Mouse (Mus musculus): ENCODE data around the gene Clta. TPM values are rescaled to one million over a fixed set of nuclear protein-coding genes. Genes with fewer than 3 reads are reported as not detected.
"Not testable (repeated sequence)": the region's sequence is repeated elsewhere in the genome, so short reads cannot be mapped to it uniquely, and the experiment has no call there.

Gene Clta
- total RNA-seq, 2 experiments from 2014 or later, result 280 to 281 TPM

DNA sequence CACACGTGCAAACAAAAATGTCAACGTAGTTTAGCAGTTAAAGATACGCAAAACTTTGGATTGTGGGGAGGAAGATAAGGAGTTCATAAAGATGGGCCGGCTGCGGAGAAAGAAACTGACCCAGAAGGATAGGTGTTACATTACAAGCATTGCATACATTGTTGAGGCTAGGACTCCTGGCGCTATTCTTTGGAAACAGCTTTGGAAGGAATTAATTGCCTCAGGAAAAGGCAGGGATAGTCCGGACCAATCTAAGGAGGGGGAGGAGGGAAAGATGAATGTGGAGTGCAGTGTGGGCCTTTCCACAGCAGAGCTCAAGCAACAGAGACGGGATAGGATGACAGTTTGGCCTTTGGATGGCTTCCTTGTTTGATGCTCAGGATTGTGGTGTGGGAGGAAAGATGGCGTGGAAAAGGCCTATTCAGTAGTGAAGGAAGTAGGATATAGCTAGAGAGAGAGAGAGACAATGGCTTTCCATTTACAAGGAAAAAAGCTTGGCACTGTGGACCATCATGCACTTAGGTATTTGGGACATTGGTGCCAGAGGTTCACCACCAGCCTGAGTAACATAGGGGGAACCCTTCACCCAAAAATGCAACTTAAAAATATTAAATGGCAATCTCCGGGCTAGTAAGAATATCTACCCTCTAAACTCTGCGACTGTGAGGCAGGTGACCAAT lies 9.3 kb downstream of the Clta start:
- intact Hi-C loops (cut with DNase I), result no loop called here
- DNase-seq (ENCODE audit: low spot score in 2 of 2), result no peak

DNA sequence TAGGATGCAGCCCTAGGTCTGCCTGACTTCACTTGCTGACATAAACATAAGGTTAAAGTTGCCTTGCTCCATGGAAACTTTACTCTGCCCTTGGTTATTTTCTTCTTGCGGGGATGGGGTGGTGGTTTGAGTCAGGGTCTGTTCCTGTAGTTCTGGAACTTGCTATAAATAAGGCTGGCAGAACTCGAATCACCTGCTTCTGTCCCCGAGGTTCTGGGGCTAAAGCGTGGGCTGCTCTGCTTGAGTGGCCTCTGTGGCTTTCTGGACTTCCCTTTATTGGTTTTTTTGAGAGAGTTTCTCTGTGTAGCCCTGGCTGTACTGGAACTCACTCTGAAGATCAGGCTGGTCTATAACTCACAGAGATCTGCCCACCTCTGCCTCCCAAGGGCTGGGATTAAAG lies 11.8 kb downstream of the Clta start:
- no peak for DNase-seq (ENCODE audit: low spot score in 2 of 2)

DNA sequence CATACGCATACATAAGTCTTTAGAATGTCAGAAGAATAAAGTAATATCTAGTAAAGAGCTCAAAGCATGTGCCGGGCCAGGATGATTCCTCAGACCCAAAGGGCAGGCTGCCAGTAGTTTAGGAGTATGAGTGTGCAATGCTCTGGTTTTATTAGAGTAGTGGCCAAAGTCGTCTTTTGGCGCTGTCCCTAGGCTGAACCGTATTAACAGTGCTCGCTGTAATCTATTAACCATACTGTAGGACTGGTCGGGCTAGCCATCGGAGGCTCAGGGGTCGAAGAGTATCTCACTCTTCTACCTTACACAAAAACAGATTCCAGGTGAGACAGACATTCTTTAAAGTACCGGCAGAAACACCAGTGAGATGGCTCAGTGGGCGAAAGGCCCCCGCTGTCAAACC lies 12.5 kb downstream of the Clta start:
- intact Hi-C loops (cut with DNase I), result no loop called here
- DNase-seq (ENCODE audit: low spot score in 2 of 2), result no peak

More for the DNA sequence above, 11.8 kb downstream of the Clta start:
- intact Hi-C loops (cut with DNase I), result no loop called here

DNA sequence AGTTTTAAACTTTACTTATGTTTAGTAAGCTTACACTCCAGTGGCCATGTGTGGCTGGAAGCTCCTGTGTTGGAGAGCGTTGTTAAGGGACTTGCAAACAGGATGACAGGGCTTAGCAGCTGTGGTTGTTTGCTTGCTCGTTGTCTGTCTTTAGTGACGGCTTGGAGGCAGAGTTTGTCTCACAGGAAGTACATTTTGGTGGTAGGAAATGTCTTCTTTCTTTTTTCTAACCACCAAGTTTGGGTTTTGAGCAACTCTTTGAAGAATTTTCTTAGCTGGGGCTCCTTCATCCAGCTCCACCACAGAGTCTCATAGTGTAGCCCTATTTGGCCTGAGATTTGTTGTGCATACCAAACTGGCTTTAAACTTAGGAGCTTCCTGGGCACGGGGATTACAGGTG lies 18.1 kb downstream of the Clta start:
- no peak for DNase-seq (ENCODE audit: low spot score in 2 of 2)
- intact Hi-C loops (cut with DNase I), result no loop called here

DNA sequence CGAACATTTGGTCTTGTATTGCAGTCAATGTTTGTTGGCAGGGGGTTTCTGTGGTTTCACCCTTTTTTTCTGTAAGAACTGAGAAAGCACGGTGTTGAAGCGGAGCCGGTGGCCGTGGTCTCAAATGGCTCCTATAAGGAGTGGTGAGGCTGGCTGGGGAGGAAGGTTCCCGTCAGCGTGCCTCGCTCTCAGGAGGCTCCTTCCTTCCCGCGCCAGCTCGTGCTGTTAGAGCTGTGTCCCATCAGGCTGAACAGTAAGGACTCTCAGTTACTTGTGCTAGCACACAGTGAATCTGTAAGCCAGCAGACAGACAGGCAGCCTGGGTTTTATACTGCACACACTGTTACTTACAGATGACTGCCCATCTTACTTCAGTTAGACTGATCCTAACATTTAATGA lies 18.5 kb downstream of the Clta start:
- no peak for DNase-seq (ENCODE audit: low spot score in 2 of 2)
- intact Hi-C loops (cut with DNase I), result no loop called here

DNA sequence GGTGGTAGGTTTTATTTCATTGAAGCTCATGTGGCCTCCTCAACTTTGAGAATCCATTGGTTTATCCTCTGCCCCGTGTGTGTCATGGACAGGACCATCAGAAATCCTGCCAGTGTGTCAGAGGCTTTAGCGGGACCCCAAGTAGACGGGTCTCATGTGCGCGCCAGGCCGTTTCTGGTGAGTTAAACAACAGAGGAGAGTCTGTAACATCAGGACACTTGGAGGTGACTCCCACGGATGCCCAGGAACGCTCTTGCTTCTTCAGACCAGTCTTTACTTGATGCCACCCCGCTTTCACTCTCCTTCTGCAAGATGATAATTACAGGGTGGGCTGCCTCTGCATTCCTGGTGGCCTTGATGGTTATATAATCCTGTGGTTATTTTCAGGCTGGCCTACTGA lies 19.4 kb downstream of the Clta start:
- no peak for DNase-seq (ENCODE audit: low spot score in 2 of 2)

DNA sequence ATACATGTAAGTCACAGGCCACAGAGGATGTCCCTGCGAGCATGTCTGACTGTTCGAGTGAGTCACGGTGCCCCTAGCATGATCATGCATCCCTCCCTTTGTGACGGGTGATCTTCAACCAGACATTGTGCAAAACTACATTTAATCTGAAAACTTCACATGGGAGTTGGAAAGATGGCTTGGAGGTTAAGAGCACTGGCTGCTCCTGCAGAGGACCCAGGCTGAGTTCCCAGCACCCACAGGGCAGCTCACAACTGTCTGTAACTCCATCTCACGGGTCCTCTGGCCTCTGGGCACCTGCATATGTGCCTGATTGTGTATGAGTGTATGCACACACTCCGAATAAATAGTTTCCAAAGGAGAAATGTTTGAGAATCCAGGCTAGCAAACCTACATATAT lies 20.0 kb downstream of the Clta start:
- intact Hi-C loops (cut with DNase I), result no loop called here
- DNase-seq (ENCODE audit: low spot score in 2 of 2), result no peak

More for the DNA sequence above, 19.4 kb downstream of the Clta start:
- intact Hi-C loops (cut with DNase I), result no loop called here

DNA sequence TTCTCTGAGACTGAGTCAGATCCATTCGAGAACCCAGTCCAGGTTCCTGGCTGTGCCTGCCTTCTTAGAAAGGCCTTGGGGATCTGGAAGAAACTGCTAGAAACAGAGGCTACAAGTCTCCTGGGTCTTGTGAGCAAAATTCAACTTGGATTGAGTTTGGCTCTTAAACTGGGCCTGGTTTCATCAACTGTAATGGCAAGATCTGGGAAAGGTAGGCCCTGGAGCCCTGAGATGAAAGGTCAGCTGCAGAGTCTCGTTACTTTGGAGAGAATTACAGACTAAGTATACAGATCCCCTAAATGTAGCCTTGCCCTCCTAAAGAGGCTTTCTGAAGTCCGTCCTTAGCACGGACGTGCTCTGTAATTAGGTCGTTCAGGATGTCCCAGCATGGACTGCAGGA lies 21.3 kb downstream of the Clta start:
- DNase-seq (ENCODE audit: low spot score in 2 of 2), result no peak
- intact Hi-C loops (cut with DNase I), result no loop called here

DNA sequence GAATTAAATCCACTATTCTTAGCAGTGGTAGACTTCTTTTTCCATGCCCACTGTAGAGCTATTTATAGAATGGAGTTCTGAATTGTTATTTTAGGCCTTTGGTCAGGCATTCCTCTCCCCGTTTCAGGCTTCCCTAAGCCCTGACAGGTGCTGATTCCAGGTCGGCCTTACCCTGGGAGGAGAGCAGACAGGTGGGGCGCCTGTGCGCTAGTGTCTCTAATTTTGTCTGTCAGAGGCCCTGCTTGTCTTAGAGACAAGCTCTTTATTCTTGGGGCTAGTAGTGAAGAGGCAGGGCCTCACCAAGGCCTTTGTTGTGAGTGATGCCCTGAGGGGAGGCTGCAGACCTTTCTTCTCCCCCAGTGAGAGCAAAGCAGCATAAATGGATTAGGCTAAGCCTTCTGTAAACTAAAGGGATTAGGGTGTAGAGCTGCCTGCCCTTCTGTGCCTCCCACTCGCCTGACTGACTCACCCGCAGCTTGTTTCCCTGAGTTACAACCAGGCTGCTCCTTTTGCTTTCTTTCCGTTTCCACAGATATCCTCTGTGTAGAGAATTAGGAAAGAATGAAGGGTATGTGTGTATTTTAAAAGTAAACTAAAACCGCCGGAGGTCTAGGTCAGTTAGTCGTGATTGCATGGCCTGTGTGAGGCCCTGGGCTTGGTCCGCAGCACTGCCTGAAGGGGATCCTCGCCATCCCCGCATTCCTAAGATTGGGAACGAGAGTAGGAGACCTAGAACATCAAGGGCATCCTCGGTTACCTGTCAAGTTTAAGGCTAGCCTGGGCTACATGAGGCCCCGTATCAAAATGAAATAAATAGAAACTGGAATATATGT lies 24.3 kb downstream of the Clta start:
- intact Hi-C loops (cut with DNase I), result no loop called here
- peak; percentile 46 to 79 for DNase-seq (ENCODE audit: low spot score in 2 of 2)

DNA sequence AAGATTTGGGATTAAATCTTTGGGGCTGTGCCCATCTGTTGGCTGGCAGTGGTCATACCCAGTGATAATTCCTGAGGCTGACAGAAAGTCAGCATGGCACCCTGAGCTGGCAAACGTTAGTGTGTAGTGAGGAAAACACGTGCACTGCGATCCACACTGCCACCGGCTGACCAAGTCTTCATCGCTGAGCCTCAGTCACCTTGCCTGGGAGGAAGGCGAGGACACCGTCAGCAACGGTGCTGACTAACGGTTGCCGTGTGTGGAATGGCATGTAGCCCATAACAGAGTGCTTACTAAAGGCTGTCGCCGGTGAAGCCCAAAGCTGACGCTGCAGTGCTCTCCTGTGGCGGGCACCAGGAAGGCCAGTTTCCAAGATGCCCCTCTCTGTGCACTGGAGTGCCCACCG lies 25.4 kb downstream of the Clta start:
- intact Hi-C loops (cut with DNase I), result no loop called here
- peak in 1 of 2 experiments; percentile 44 for DNase-seq (ENCODE audit: low spot score in 2 of 2)

DNA sequence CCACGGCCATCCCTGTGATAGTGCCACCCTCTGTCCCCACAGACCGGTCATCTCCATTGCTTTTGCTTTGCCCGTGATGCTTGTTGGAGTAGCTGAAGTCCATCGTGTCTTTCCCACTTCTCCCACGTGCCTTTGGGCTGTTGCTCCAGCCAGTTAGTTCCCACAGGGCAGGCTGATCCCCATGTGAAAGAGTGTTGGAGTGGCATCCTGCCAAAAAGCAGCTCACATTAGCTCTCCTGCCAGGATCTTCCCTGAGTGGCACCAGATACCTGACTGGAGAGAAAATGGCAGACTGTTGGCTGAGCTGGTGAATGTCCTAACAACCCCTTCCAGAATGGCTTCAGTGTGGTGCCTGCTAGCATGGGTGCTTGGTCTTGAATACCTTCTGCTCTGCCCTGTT lies 27.3 kb downstream of the Clta start:
- intact Hi-C loops (cut with DNase I), result no loop called here
- peak in 1 of 2 experiments; percentile 31 for DNase-seq (ENCODE audit: low spot score in 2 of 2)

DNA sequence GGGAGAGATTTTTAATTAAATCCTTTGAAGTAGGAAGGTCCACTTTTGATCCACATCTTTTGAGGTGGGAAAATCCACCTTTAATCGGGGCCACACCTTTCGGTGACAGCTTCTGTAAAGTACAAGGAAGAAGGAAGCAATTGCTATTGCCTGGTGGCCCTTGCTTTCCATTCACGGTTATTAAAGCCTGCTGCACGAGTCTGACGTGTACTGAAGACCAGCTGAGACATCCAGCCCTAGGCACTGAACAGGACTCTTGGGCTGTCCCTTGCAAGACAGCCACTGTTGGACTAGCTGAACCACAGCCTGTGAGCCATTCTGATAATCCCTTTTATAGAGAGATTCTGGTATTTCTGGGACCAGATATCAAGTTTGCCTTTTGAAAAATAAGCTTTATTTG lies 32.2 kb downstream of the Clta start:
- intact Hi-C loops (cut with DNase I), result no loop called here

DNA sequence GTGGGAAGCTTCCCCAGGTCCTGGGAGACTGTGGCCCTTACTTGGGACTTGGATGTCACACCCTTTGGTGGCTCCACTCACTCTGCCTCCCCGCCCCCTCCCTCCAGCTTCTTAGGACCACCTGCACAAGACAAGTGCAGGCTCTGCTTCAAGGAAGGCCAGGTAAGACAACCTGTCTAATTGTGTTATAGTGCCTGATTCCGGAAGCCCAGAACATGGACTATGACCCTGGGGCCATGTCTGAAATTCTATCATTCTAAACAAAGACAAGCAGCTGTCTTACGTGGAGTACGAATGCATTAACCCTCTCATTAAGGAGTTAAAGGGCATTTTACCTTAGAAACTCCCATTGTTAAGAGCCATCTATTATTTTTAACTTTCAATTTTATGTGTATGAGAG lies 36.5 kb downstream of the Clta start:
- intact Hi-C loops (cut with DNase I), result no loop called here

More for the DNA sequence above, 32.2 kb downstream of the Clta start:
- no peak for DNase-seq (ENCODE audit: low spot score in 2 of 2)

DNA sequence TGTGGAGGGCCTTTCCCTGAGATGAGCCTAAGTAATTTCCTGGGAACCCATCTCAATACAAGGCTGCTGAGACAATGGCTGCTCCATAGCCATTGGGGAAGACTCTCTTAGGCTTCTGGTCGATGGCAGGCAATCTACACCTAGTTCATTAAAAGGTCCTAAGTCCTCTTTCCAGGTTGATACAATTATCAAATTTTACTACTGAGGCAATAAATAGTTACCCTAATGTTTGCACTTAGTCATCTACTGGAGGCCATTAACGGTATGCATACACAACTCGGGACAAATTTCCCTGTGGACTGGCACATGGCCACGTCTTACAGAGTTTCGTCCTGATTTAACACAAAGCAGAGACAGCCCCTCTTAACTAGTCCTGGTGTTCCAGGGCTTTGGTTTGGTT lies 38.2 kb downstream of the Clta start:
- intact Hi-C loops (cut with DNase I), result no loop called here
- DNase-seq (ENCODE audit: low spot score in 2 of 2), result no peak

More for the DNA sequence above, 36.5 kb downstream of the Clta start:
- no peak for DNase-seq (ENCODE audit: low spot score in 2 of 2)

DNA sequence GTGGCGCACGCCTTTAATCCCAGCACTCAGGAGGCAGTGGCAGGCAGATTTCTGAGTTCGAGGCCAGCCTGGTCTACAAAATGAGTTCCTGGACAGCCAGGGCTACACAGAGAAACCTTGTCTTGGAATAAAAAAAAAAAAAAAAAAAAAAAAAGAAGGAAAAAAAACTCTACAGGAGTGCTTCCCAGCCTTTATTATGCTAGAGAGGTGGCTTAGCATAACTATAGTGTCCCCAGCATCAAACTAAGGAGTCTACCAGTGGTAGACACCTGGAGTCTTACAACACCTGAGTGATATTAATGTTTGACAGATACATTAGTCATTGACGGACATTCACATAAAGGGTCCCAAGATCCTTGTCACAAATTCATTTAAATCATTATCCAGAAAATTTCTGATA lies 38.9 kb downstream of the Clta start:
- DNase-seq (ENCODE audit: low spot score in 2 of 2); intact Hi-C loops (cut with DNase I): not testable (repeated sequence)

DNA sequence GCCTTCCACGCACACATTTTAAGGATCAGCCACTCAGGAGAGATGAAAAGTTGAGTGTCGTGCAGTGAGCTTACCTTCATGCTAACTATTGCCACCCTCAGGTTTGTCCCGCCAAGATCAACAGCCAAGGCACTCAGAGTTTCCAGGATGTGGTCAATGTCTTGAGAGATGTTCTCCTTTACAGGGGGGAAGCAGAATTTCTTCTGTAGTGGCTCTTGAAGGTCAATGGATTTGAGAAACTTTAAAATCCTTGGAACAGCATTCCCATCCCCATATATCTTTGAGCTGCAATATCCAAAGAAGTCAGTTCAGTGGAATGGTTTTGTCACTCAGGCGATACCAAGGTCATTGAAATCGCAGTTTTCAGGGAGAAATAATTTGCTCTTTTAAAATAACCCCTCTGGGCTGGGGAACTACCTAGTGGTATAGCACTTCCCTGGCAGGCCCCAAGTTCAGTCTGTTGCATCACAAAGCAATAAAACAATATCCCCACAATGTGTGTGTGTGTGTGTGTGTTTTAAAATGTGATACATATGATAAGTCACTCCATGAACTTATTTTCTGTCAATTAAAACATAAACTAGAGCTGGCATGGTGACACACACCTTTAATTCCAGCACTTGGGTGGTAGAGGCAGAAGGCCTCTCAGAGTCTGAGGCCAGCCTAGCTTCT lies 40.6 kb downstream of the Clta start:
- intact Hi-C loops (cut with DNase I), result no loop called here
- no peak for DNase-seq (ENCODE audit: low spot score in 2 of 2)

DNA sequence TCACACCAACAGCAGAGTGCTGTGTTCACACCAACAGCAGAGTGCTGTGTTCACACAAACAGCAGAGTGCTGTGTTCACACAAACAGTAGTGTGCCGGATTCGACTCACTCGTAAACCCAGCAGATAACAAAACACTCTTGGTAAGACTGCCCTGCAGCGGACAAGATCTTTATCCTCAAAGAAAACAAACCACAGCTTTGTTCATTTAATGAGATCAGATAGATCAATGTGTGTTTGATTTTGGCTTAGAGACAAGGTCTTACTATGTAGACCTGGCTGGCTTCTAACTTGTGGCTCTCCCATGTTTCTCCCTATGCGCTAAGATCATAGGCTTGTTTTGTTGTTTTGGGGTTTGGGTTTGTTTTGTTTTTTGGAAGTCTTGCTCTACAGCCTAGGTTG lies 41.8 kb downstream of the Clta start:
- DNase-seq (ENCODE audit: low spot score in 2 of 2), result no peak
- intact Hi-C loops (cut with DNase I), result no loop called here

DNA sequence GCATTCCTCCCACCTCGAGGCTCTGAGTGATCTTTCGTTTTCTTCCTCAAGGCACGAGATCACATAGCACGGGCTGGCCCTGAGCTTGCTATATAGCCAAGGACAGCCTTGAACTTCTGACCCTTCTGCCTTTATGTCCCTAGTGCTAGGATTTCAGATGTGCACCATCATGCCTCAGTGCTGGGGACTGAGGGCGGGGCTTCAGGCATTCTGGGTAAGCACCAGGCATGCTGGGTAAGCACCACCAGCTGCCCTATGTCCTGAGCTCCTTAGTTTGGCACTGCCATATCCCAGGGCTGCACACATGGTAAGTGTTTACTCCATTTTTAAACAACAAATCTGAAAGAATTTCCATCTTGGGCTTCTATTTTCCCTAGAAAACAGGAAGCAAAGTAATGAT lies 45.6 kb downstream of the Clta start:
- intact Hi-C loops (cut with DNase I), result no loop called here

DNA sequence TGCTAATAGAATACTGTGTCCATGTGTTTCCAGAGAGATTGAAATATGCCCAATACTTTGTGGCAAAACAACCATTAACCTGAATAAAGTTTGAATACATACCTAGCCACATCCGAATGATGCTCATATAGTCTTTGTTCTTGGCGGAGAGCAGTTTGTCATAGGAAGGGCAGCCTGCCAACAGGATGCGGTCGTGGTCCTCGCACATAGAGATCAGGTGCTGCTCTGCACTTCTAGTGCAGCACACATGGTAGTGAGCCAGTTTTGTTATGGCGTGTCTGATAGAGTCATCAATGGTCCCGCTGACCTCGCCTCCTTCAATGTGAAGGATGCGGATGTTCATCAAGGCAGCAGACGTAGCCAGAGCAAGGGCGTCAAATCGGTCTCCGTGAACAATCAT lies 55.4 kb downstream of the Clta start:
- intact Hi-C loops (cut with DNase I), result no loop called here
- DNase-seq (ENCODE audit: low spot score in 2 of 2), result no peak

More for the DNA sequence above, 45.6 kb downstream of the Clta start:
- no peak for DNase-seq (ENCODE audit: low spot score in 2 of 2)

DNA sequence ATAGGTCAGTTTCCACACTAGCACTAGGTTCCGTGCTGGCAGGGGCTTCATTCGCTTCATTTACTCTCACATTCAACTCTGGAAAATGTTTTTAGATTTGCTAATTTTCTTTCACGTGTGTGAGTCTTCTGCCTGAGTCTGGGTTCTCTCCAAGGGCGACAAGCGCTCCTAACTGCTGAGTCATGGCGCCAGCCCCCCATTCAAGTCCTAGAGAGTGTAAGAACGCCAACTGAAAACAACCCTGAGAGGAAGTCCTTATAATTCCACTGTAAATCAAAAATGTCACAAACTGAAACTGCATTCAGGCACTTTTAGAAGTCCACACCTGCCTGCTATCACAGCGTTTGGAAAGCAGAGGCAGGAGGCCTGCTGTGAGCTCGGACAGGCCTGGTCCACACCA lies 57.8 kb downstream of the Clta start:
- intact Hi-C loops (cut with DNase I), result no loop called here
- peak in 1 of 2 experiments; percentile 53 for DNase-seq (ENCODE audit: low spot score in 2 of 2)

DNA sequence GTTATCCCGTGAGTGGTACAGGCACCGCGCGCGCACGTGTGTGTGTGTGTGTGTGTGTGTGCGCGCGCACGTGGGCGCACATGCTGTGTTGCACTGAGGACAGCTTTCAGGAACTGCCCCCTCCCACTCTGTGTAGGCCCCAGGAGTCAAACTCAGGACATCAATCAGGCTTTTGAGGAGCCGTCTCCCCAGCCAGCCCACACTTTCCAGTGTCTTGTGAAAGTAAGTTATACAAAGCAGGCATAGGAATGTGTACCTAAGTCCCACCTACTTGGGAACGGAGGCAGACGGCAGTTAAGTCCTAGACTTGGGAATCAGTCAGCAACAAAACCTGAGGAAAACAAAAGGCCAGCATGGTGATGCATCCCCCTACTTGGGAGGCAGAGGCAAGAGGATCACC lies 58.6 kb downstream of the Clta start:
- DNase-seq (ENCODE audit: low spot score in 2 of 2), result peak in 1 of 2 experiments; percentile 35
- intact Hi-C loops (cut with DNase I), result no loop called here
